Mouse (Mus musculus) cerebellum, adult 2 months (tissue): Measurements from ENCODE around the gene Rnf128.

Source experiments
- CTCF ChIP-seq: fragments of 200-500 bp; IDR thresholded peaks from 2 replicates; pipeline ENCODE4 v1.5.1; 2011; ENCODE audit warnings: low read depth, mild to moderate bottlenecking, control low read depth, low read length, moderate library complexity, borderline replicate concordance; ENCODE audit not compliant: insufficient read depth
- POLR2A ChIP-seq: fragments of 200-500 bp; IDR thresholded peaks from 2 replicates; pipeline ENCODE4 v1.6.1; 2011; ENCODE audit warnings: low read length, control low read depth, borderline replicate concordance; ENCODE audit not compliant: insufficient read depth

- TF ChIP-seq CTCF = no peak
- TF ChIP-seq POLR2A = no peak
Observed at GRCm38 (mm10) chrX:139722350-139722749, 159.2 kb downstream of the Rnf128 start.
